Mouse (Mus musculus) hindbrain, postnatal 0 days (tissue): Measurements from ENCODE around the gene Spry2. TPM values are rescaled to one million over a fixed set of nuclear protein-coding genes. Genes with fewer than 3 reads are reported as not detected.

Source experiments
- ATAC-seq: fragments of 200-750 bp; cut with Nextera tagmentation; 2 replicates; pipeline ENCODE4 v1.8.0; 2017; ENCODE audit warnings: mild to moderate bottlenecking, moderate TSS enrichment, moderate library complexity
- DNase-seq: peaks from one replicate; pipeline ENCODE4 v3.0.0-alpha.2; 2015; ENCODE audit warnings: low spot score
- H3K27ac ChIP-seq: fragments of 300-500 bp; sonication (generic); 2 replicates; pipeline ENCODE4 v1.5.1; 2014; ENCODE audit warnings: mild to moderate bottlenecking
- H3K27me3 ChIP-seq: fragments of 300-500 bp; sonication (generic); 2 replicates; pipeline ENCODE4 v1.6.1; 2014; ENCODE audit warnings: low read length, mixed read lengths; ENCODE audit not compliant: insufficient read depth
- H3K36me3 ChIP-seq: fragments of 300-500 bp; sonication (generic); 2 replicates; pipeline ENCODE4 v1.6.1; 2014; ENCODE audit warnings: low read length, mixed read lengths; ENCODE audit not compliant: insufficient read depth
- H3K4me1 ChIP-seq: fragments of 300-500 bp; sonication (generic); 2 replicates; pipeline ENCODE4 v1.6.1; 2014; ENCODE audit warnings: antibody characterized with exemption, low read length, mixed read lengths; ENCODE audit not compliant: insufficient read depth
- H3K4me2 ChIP-seq: fragments of 300-500 bp; sonication (generic); 2 replicates; pipeline ENCODE4 v1.6.1; 2014; ENCODE audit warnings: low read depth, mild to moderate bottlenecking, low read length, moderate library complexity, mixed read lengths
- H3K4me3 ChIP-seq: fragments of 300-500 bp; sonication (generic); 2 replicates; pipeline ENCODE4 v1.5.1; 2014; ENCODE audit warnings: low read length
- H3K9ac ChIP-seq: fragments of 300-500 bp; sonication (generic); replicated peaks from 2 replicates; pipeline ENCODE4 v1.6.1; 2014; ENCODE audit warnings: mild to moderate bottlenecking, low read length, moderate library complexity, mixed read lengths
- H3K9me3 ChIP-seq: fragments of 300-500 bp; sonication (generic); 2 replicates; pipeline ENCODE4 v1.6.1; 2016; ENCODE audit warnings: low read length, mixed read lengths
- CTCF ChIP-seq: IDR thresholded peaks from 2 replicates; pipeline ENCODE4 v1.5.1; 2016; ENCODE audit warnings: antibody characterized with exemption, control low read depth, low read depth
- WGBS: fragments of 180-500 bp; shearing (Covaris S2); extraction: QIAGEN DNeasy Blood & Tissue Kit; methylation state at CpG from one replicate; pipeline ENCODE4 v1.1.7; 2014; 5-methylcytosine and 5-hydroxymethylcytosine counted together
- polyA plus RNA-seq: library from polyadenylated mRNA; unstranded; fragments of >200 nt; fragmentation: Nextera tagmentation; extraction: Ambion mirVana; gene quantifications from 2 replicates; pipeline ENCODE4 v1.2.1, GENCODE M21; 2015
- total RNA-seq: library from RNA; depleted of rRNA; stranded (reverse); fragments of >200 nt; gene quantifications from 2 replicates; pipeline ENCODE4 v1.2.3, GENCODE M21; 2014

The Spry2 gene
- total and polyA plus RNA-seq, 2 experiments from 2014 or later: 33.5 to 61.7 TPM

DNA sequence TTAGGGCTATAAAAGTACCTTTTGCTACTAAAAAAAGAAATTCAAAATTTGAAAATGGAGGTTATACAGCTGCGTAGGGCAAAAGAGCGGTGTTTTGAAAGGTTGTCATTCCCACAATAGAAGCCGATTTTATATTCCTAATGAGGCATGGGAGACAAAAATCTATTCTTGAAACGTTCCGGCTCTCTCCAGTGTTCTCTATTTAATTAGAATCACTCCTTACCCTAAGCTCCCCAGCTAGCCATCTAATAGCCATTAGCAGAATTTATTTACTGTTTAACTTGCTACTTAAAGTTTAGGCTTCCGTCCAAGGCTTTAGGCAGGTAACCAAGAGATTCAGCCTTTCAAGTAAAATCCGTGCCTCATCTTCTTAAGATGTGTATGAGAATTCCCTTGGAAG is 20.2 kb downstream of the Spry2 start:
- 47% methylated on average over 7 of the region's 7 CpGs for WGBS
- no peaks in the 10 kb centered on the region for H3K36me3 ChIP-seq
- no peaks in the 10 kb centered on the region for H3K4me1 ChIP-seq
- no peak overlapping the region for H3K4me3 ChIP-seq
- no peak for TF ChIP-seq CTCF
- no peak for ATAC-seq
- no peaks in the 10 kb centered on the region for H3K9me3 ChIP-seq
- no peak for DNase-seq
- no peak overlapping the region for H3K9ac ChIP-seq
- H3K27me3 ChIP-seq: no peaks in the 10 kb centered on the region
- H3K27ac ChIP-seq: no peak overlapping the region
- no peak overlapping the region for H3K4me2 ChIP-seq

DNA sequence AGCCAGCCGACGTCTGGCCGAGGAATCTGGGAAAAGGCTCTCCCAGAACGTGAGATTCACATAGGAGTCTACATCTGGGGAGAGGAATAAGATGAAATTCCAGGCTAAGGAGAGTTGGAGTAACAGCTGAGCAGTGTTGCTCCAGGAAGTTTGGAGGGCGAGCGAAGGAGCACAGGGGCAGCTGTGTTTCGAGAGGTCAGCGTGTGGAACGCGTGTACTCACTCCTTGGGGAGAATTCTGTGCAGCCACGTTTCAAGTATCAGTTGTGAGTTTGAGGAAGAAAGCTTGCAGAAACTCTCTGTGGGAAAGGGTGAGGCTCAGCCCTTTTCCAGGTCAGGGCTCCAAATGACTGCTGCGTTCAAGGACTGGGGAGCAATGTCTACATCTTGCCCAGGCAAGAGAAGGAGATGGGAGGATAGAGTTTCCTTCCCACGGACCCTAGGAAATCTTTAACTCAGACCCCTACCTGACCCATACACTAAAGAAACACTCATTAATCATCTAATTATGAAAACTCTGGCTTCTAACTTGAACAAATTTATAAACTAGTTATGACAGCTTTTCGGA is 26.2 kb downstream of the Spry2 start:
- no peak for TF ChIP-seq CTCF
- H3K4me3 ChIP-seq: no peak overlapping the region
- no peaks in the 10 kb centered on the region for H3K4me1 ChIP-seq
- ATAC-seq (no peak), DNase-seq (no peak)
- H3K27me3 ChIP-seq: no peaks in the 10 kb centered on the region
- WGBS: 75% methylated on average over 14 of the region's 14 CpGs
- H3K4me2 ChIP-seq: no peak overlapping the region
- H3K9me3 ChIP-seq: no peaks in the 10 kb centered on the region
- no peak overlapping the region for H3K27ac ChIP-seq
- H3K9ac ChIP-seq: no peak overlapping the region
- no peaks in the 10 kb centered on the region for H3K36me3 ChIP-seq

DNA sequence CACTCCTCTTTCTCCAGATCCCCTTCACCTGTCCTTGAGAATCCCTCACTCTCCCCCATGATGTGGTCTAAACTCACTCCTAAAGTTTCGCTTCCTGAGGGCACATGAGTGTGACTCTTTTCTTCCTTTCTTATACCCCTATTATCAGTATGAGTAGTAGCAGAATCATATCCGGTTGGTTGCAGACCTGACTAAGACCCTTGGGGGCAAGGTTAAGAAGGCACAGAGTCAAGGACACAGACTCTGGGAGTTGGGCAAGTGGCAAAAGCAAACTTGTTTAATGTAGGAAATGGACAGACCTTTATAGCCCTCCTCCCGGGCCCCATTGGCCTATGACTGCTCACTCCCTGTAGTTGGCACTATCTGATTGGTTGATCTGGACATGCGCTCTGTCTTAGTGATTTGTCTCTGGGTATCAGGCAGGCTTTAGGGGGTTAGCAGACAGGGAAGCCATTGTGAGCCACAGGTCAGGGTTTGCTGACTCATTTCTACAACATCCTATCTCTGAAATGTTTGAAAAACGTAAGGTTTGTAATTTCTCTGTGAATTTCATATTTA is 31.2 kb downstream of the Spry2 start:
- Histone ChIP-seq H3K4me3 (no peak overlapping the region), H3K36me3 (no peaks in the 10 kb centered on the region), H3K4me2 (no peak overlapping the region), H3K9me3 (no peaks in the 10 kb centered on the region), H3K9ac (no peak overlapping the region), H3K4me1 (no peaks in the 10 kb centered on the region), H3K27ac (no peak overlapping the region), H3K27me3 (no peaks in the 10 kb centered on the region)
- ATAC-seq (no peak), DNase-seq (no peak)
- no peak for TF ChIP-seq CTCF
- WGBS: 90% methylated on average over 5 of the region's 5 CpGs

DNA sequence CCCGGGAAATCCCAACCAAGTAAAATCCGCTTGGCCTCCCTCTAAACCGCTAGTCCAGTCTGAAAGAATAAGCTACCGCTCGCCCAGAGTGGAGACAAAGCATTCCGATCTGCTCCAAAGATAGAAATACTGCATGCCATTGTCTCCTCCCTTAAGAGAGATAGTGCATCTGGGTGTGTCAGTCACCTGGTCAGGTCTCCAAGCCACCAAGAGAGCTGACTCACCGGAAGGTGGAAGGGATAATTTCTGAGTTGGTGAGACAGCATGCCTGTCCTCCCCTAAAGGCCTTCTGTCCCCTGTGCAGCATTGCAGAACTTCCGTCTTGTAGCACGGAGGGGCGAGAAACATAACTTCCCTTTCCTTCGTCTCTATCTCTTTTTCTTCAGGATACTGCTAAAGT is 34.4 kb downstream of the Spry2 start:
- Histone ChIP-seq H3K27ac (no peak overlapping the region), H3K4me1 (no peaks in the 10 kb centered on the region), H3K9ac (no peak overlapping the region), H3K4me3 (no peak overlapping the region), H3K27me3 (no peaks in the 10 kb centered on the region), H3K36me3 (no peaks in the 10 kb centered on the region), H3K4me2 (no peak overlapping the region), H3K9me3 (no peaks in the 10 kb centered on the region)
- no peak for TF ChIP-seq CTCF
- ATAC-seq (no peak), DNase-seq (no peak)
- 82% methylated on average over 11 of the region's 11 CpGs for WGBS

DNA sequence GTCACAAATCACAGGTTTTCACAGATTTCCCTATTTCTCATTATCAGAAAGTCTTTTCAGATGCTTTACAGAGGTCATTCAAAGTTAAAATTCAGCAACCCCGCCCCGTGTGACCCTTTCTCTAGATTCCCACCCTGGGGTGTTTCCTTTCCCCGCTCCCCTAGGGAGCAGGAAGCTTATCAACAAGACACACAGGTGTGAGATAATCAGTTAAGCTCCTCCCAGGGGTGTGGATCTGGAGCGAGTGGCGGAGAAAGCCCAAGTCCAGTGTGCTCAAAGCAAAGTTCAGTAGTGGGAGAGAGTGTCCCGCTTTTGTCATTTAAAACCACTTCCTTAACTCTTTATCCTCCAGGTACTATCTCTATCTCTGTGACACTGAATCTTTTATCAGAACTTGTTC is 35.7 kb downstream of the Spry2 start:
- ATAC-seq: no peak
- H3K36me3 ChIP-seq: no peaks in the 10 kb centered on the region
- H3K4me3 ChIP-seq: no peak overlapping the region
- TF ChIP-seq CTCF: no peak
- WGBS: 63% methylated on average over 6 of the region's 6 CpGs
- H3K9ac ChIP-seq: no peak overlapping the region
- H3K9me3 ChIP-seq: no peaks in the 10 kb centered on the region
- no peaks in the 10 kb centered on the region for H3K4me1 ChIP-seq
- H3K4me2 ChIP-seq: no peak overlapping the region
- no peak overlapping the region for H3K27ac ChIP-seq
- no peaks in the 10 kb centered on the region for H3K27me3 ChIP-seq
- DNase-seq: no peak

DNA sequence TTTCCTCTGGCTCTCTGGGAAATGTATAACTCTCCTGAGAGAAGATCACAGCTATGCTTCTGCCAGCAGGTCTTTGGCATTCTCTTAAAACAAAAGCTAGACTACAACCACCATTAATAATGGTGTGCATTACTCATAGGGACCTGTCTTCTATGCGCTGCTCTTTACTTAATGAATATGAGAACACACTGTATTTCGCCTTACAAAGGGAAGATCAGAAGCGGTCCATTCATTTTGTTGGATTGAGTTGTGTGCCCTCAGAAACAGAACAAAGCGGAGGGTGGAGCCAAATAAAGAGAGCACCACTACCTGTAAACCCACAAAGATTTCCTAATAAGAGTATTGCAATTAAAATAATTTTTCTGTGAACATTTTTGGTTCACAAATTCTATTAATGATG is 36.3 kb downstream of the Spry2 start:
- ATAC-seq (no peak), DNase-seq (no peak)
- Histone ChIP-seq H3K9ac (no peak overlapping the region), H3K36me3 (no peaks in the 10 kb centered on the region), H3K9me3 (no peaks in the 10 kb centered on the region), H3K4me2 (no peak overlapping the region), H3K27ac (no peak overlapping the region), H3K27me3 (no peaks in the 10 kb centered on the region), H3K4me3 (no peak overlapping the region), H3K4me1 (no peaks in the 10 kb centered on the region)
- WGBS: 85% methylated on average over 4 of the region's 4 CpGs
- TF ChIP-seq CTCF: no peak

DNA sequence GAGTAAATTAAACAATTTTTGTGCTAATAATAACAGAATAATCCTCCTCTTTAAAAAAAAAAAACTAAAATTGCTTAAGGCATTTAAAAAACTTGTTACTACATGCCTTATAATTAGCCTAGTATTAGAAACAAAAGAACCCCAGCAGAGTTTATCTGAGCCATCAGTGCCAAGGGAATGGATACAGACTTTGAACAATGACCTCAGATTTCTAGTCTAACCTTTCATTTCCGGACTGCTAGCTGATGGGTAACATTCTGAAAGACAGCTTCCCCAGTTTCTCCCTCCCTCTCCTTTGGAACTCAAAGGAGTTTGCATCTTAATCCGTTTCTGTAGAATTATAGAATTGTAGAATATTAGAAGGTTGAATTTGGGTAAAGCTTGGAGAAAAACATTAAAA is 36.7 kb downstream of the Spry2 start:
- no peaks in the 10 kb centered on the region for H3K4me1 ChIP-seq
- no peaks in the 10 kb centered on the region for H3K27me3 ChIP-seq
- H3K36me3 ChIP-seq: no peaks in the 10 kb centered on the region
- WGBS: 30% methylated on average over 2 of the region's 2 CpGs
- H3K9me3 ChIP-seq: no peaks in the 10 kb centered on the region
- H3K4me2 ChIP-seq: no peak overlapping the region
- no peak for TF ChIP-seq CTCF
- no peak overlapping the region for H3K4me3 ChIP-seq
- no peak for DNase-seq
- no peak overlapping the region for H3K27ac ChIP-seq
- no peak for ATAC-seq
- H3K9ac ChIP-seq: no peak overlapping the region
